Mouse (Mus musculus): ENCODE measurements around the gene Gm8947.
A peak's percentile ranks its signal among the peaks of the same experiment; 100 is the strongest.
"Not testable (repeated sequence)": the region's sequence is repeated elsewhere in the genome, so short reads cannot be mapped to it uniquely, and the experiment has no call there.

Gene Gm8947

GRCm38 (mm10) chr1:151192075-151192474 lies at the start of gene Gm8947:
TSS of gene Gm8947 (plus strand) at chr1:151192376.
- DNase-seq (ENCODE audit: low spot score in 2 of 2) = not testable (repeated sequence)

GRCm38 (mm10) chr1:151144471-151145146 lies 47.6 kb upstream of the Gm8947 start:
- DNase-seq (ENCODE audit: low spot score in 2 of 2) = no peak

DNA sequence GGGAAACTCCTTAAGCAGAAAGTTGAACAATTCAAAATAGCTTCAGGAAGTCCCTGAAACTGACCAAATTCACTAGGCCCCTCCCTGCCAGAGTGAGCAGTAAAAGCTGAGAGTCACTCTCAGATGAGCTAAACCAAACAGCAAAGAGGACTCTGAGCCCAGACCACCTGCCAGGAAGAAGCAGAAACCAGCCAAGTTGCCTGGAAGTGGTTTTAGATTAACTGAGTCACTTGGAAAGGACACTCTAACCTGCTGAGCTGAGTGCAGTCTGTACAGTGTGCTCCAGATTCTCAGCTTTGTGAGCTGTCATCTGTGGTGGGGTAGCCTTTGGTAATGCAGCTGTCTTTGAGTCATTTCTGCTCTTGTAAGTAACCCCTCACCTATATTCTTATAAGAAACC lies 44.4 kb upstream of the Gm8947 start:
- DNase-seq (ENCODE audit: low spot score in 2 of 2) = no peak

DNA sequence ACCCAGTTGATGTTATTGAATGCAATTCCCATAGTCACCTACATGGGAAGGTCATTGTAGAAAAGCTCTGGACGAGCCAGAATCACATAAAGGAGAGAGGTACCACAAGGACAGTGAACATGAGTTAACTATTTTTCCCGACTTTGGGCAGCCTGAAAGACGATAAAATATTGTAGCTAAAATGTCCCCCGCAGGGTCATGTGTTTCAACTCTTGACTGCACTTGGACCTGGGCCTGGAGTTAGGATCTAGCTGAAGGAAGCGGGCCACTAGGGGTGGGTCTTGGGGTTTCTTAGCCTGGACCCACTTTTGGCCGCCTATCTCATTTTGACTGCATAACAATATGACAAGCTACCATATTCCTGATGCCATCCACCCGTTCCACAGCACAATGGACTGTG lies 42.0 kb upstream of the Gm8947 start:
- DNase-seq (ENCODE audit: low spot score in 2 of 2) = no peak

DNA sequence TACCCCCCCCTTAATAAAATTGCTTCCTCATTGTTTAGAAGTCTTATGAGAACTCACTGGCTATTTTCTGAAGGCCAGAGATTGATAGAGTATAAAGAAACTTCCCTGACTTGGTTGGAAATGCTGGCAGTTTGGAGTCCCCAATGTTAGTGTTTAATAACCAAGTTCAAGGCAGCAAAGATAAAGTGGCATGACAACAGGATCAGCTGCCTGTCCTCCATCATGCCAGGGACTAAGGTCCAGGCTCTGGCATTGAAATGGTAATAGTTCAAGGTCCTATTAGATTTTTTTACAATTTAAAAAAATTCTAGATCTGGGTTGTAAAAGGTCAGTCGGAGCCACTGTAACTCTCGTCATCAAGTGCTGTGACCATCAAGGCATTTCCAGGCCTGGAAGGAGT lies 41.1 kb upstream of the Gm8947 start:
- no peak for DNase-seq (ENCODE audit: low spot score in 2 of 2)

- DNase-seq (ENCODE audit: low spot score in 2 of 2) = no peak
Observed at GRCm38 (mm10) chr1:151153056-151153652, 39.0 kb upstream of the Gm8947 start.

DNA sequence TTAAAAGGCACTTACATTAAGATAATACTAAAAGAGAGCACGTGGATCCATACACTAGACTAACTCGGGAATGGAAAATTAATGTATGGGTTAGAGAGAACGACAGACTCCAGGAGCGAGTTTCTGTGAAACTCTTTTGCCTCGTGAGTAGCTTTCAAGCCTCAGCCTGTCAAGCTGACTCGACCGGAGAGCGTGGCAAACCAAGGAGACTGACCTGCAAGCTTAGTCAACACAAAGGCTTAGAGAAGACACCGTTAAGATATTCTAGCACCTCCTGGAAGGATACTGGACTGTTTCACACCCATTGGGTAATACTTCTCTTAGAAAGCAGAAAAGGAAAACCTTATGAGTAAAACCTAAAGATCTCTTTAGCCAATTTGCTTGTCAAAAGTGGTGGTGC lies 38.0 kb upstream of the Gm8947 start:
- not testable (repeated sequence) for DNase-seq (ENCODE audit: low spot score in 2 of 2)

- no peak for DNase-seq (ENCODE audit: low spot score in 2 of 2)
Observed at GRCm38 (mm10) chr1:151156129-151156528, 36.0 kb upstream of the Gm8947 start.

GRCm38 (mm10) chr1:151156777-151157632 lies 35.2 kb upstream of the Gm8947 start:
- DNase-seq (ENCODE audit: low spot score in 2 of 2) = no peak

- no peak for DNase-seq (ENCODE audit: low spot score in 2 of 2)
Observed at GRCm38 (mm10) chr1:151157963-151158856, 34.0 kb upstream of the Gm8947 start.

- DNase-seq (ENCODE audit: low spot score in 2 of 2) = no peak
Observed at GRCm38 (mm10) chr1:151158857-151159510, 33.2 kb upstream of the Gm8947 start.

GRCm38 (mm10) chr1:151166031-151166430 lies 26.1 kb upstream of the Gm8947 start:
- DNase-seq (ENCODE audit: low spot score in 2 of 2) = no peak

DNA sequence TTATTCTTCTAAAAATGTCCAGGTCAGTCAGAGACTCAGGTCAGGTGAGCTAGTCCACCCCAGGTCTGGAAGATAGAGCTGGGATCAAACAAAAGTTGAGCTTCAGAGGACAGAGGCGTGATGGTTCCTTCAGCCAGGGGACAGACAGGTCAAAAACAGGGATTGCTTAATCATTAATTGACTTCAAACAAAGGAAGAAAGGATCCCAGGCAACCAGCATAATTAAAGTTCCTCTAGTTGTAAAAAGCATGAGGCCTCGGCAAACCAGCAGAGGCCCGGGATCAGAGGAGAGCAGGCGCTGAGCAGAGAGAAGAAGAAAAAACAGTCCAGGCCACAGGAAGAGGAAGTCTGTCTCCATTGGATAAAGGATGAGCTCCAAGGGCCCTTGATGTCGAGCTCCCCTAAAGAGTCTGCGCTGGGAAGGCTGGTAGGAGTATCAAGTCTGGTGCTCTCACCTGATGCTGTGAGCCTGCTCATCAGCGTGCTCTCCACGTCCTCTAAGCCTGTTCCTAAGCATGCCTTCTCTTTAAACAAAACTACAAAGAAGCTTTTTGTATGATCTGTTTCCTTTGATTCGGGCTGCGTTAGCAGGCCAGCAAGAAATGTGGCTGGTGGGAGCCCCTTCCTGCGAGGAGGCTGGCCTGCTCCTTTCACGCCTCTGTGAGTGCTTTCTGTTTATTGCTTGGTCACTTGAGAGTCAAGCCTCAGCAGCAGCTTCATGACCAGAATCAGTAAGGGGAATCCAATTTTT lies 24.7 kb upstream of the Gm8947 start:
- DNase-seq (ENCODE audit: low spot score in 2 of 2) = peak in 1 of 2 experiments; percentile 20

- no peak for DNase-seq (ENCODE audit: low spot score in 2 of 2)
Observed at GRCm38 (mm10) chr1:151168637-151169036, 23.5 kb upstream of the Gm8947 start.

GRCm38 (mm10) chr1:151171572-151172461 lies 20.4 kb upstream of the Gm8947 start:
- no peak for DNase-seq (ENCODE audit: low spot score in 2 of 2)

DNA sequence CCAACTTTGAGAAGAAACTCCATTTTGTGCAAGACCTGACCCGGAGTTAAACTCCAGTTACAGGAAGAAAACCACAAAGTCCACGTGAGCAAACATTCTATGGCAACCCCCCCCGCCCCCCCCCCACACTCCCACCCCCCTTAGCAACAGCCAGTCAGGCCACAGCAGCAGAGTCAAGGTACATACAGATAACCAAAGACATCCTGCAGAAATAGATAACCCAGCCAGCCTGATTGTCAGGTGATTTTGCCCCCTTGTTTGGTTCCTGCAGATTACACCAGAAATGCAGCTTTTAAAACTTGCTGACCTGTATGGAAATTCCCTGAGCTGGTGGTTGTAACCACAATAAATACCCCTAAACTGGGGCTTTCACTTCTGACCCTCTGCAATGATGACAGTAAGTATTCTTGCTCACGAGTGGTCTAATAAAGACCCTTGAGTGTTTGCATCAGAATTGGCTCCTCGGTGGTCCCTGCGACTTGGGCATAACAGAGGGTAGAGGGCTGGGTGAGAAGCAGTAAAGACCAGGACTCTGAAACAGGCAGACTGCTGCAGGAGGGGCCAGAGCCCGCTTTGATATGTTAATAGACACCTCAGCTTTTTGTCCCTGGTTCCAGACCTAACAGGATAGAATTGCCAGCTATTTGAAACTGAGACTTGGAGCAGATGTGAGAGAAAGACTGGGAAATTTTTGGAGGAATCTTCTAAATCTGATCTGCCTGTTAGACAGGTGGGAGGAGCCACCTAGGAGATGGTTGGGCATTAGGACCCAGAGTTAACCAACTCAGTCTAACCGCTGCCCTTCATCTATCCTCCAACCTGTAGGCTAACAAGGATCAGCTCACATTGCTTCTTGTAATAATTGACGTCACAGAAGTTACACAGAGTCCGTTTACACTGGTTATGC lies 14.9 kb upstream of the Gm8947 start:
- no peak for DNase-seq (ENCODE audit: low spot score in 2 of 2)

DNA sequence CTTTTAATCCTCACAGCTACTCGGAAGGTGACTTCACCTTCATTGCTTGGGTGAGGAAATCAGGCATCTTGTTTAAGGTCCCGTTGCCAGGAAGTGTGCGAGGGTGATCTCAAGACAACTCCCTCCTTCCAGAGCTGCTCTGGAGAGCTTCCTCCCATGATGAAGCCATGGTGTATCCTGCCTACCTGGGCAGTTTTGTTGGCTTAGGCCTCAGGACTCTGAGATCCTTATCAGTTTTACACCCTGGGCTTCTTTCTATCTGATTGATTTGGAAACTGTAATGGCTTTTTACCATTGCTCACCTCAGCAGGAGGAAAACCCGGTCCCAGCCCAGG lies 14.3 kb upstream of the Gm8947 start:
- no peak for DNase-seq (ENCODE audit: low spot score in 2 of 2)

GRCm38 (mm10) chr1:151178505-151179083 lies 13.6 kb upstream of the Gm8947 start:
- no peak for DNase-seq (ENCODE audit: low spot score in 2 of 2)
